Mouse (Mus musculus) forebrain, embryonic 11.5 days (tissue): ENCODE data around the gene Spag6l. TPM values are rescaled to one million over a fixed set of nuclear protein-coding genes. Genes with fewer than 3 reads are reported as not detected.

ENCODE experiments used
- ATAC-seq: fragments of 200-750 bp; cut with Nextera tagmentation; replicated peaks from 2 replicates; pipeline ENCODE4 v1.8.0; 2017; ENCODE audit warnings: moderate TSS enrichment; ENCODE audit not compliant: low FRiP score
- DNase-seq: peaks from one replicate; pipeline ENCODE4 v3.0.0-alpha.2; 2017; ENCODE audit warnings: low spot score
- H3K27ac ChIP-seq: fragments of 300-500 bp; sonication (generic); 2 replicates; pipeline ENCODE4 v1.5.1; 2014; ENCODE audit warnings: low read depth, low read length
- H3K27me3 ChIP-seq: fragments of 300-500 bp; sonication (generic); 2 replicates; pipeline ENCODE4 v1.6.1; 2014; ENCODE audit warnings: mild to moderate bottlenecking, low read length, mixed read lengths; ENCODE audit not compliant: control insufficient read depth, insufficient read depth
- H3K36me3 ChIP-seq: fragments of 300-500 bp; sonication (generic); 2 replicates; pipeline ENCODE4 v1.6.1; 2014; ENCODE audit warnings: mild to moderate bottlenecking, low read length, moderate library complexity, mixed read lengths; ENCODE audit not compliant: control insufficient read depth, insufficient read depth
- H3K4me1 ChIP-seq: fragments of 300-500 bp; sonication (generic); replicated peaks from 2 replicates; pipeline ENCODE4 v1.6.1; 2014; ENCODE audit warnings: low read length, mixed read lengths; ENCODE audit not compliant: control insufficient read depth, insufficient read depth
- H3K4me2 ChIP-seq: fragments of 300-500 bp; sonication (generic); 2 replicates; pipeline ENCODE4 v1.6.1; 2014; ENCODE audit warnings: low read depth, mild to moderate bottlenecking, low read length, moderate library complexity, mixed read lengths; ENCODE audit not compliant: severe bottlenecking
- H3K4me3 ChIP-seq: fragments of 300-500 bp; sonication (generic); 2 replicates; pipeline ENCODE4 v1.5.1; 2014; ENCODE audit warnings: low read depth, low read length
- H3K9ac ChIP-seq: fragments of 300-500 bp; sonication (generic); 2 replicates; pipeline ENCODE4 v1.6.1; 2014; ENCODE audit warnings: low read length
- H3K9me3 ChIP-seq: fragments of 300-500 bp; sonication (generic); 2 replicates; pipeline ENCODE4 v1.6.1; 2016; ENCODE audit warnings: low read length, mixed read lengths; ENCODE audit not compliant: control insufficient read depth
- WGBS: fragments of 180-500 bp; shearing (Covaris S2); extraction: QIAGEN DNeasy Blood & Tissue Kit; methylation state at CpG from one replicate; pipeline ENCODE4 v1.1.7; 2014; 5-methylcytosine and 5-hydroxymethylcytosine counted together
- polyA plus RNA-seq: library from polyadenylated mRNA; unstranded; fragments of >200 nt; fragmentation: Nextera tagmentation; extraction: Ambion mirVana; gene quantifications from 2 replicates; pipeline ENCODE4 v1.2.1, GENCODE M21; 2014

Gene Spag6l
- 1.4 and 2.3 TPM in 2 replicates for polyA plus RNA-seq

- H3K4me2 ChIP-seq, result peak within 1 kb of the TSS; percentile 86
- peak within 1 kb of the TSS; percentile 43 for H3K4me3 ChIP-seq
- 6% methylated on average over 33 of the region's 33 CpGs for WGBS
- no peaks in the 10 kb centered on the region for H3K27me3 ChIP-seq
- no peaks in the 10 kb centered on the region for H3K9me3 ChIP-seq
- no peaks in the 10 kb centered on the region for H3K36me3 ChIP-seq
- no peak within 1 kb of the TSS for H3K27ac ChIP-seq
- peak; percentile 75 for DNase-seq
- no peaks in the 10 kb centered on the region; the same call in 1 of the 2 replicates for H3K4me1 ChIP-seq
- H3K9ac ChIP-seq, result peak within 1 kb of the TSS; percentile 54
- peak; percentile 94 for ATAC-seq
These were observed at the start of gene Spag6l for GRCm38 (mm10) chr16:16828757-16829615. Spag6l (minus strand) TSS chr16:16829456.

GRCm38 (mm10) chr16:16879025-16879424 is 49.8 kb upstream of the Spag6l start:
- Histone ChIP-seq H3K27me3 (no peaks in the 10 kb centered on the region), H3K4me3 (no peak overlapping the region), H3K36me3 (peaks cover 13% of the 10 kb centered on the region), H3K9ac (no peak overlapping the region), H3K9me3 (peaks cover 4% of the 10 kb centered on the region; the same call in 1 of the 2 replicates), H3K4me2 (no peak overlapping the region), H3K27ac (no peak overlapping the region), H3K4me1 (no peaks in the 10 kb centered on the region)
- no peak for ATAC-seq
- DNase-seq, result no peak
- WGBS, result 94% methylated on average over 5 of the region's 5 CpGs

GRCm38 (mm10) chr16:16870617-16871331 is 41.5 kb upstream of the Spag6l start, which contains the start of the genes Top3b and Vpreb1:
Top3b (plus strand) TSS chr16:16870736.
Vpreb1 (minus strand) TSS chr16:16870843.
- peaks cover 2% of the 10 kb centered on the region; the same call in 1 of the 2 replicates for H3K36me3 ChIP-seq
- ATAC-seq (peak; percentile 95), DNase-seq (peak; percentile 96)
- peak within 1 kb of the TSS; percentile 89 for H3K9ac ChIP-seq
- WGBS, result under 1% methylated on average over 46 of the region's 49 CpGs
- no peaks in the 10 kb centered on the region for H3K27me3 ChIP-seq
- H3K4me1 ChIP-seq, result peaks cover 3% of the 10 kb centered on the region; the same call in 1 of the 2 replicates
- H3K9me3 ChIP-seq, result no peaks in the 10 kb centered on the region
- peak within 1 kb of the TSS; percentile 91 for H3K27ac ChIP-seq
- peak within 1 kb of the TSS; percentile 70 for H3K4me2 ChIP-seq
- peak within 1 kb of the TSS; percentile 76 for H3K4me3 ChIP-seq

GRCm38 (mm10) chr16:16870241-16870616 is 41.0 kb upstream of the Spag6l start:
- no peak for DNase-seq
- WGBS, result 36% methylated on average over 7 of the region's 7 CpGs
- no peak overlapping the region; the same call in 1 of the 2 replicates for H3K27ac ChIP-seq

GRCm38 (mm10) chr16:16865696-16866561 is 36.7 kb upstream of the Spag6l start:
- 62% methylated on average over 5 of the region's 5 CpGs for WGBS
- no peak overlapping the region for H3K27ac ChIP-seq
- no peak overlapping the region for H3K4me2 ChIP-seq
- H3K9ac ChIP-seq, result no peak overlapping the region
- H3K4me1 ChIP-seq, result no peaks in the 10 kb centered on the region
- no peak overlapping the region for H3K4me3 ChIP-seq
- DNase-seq (no peak), ATAC-seq (no peak)
- no peaks in the 10 kb centered on the region for H3K36me3 ChIP-seq
- H3K9me3 ChIP-seq, result no peaks in the 10 kb centered on the region
- H3K27me3 ChIP-seq, result no peaks in the 10 kb centered on the region

More at GRCm38 (mm10) chr16:16870241-16870616, 41.0 kb upstream of the Spag6l start:
- peak; percentile 69 for ATAC-seq
- peak overlapping the region; percentile 89 for H3K9ac ChIP-seq
- H3K4me2 ChIP-seq, result peak overlapping the region; percentile 70; the same call in 1 of the 2 replicates
- peaks cover 3% of the 10 kb centered on the region; the same call in 1 of the 2 replicates for H3K4me1 ChIP-seq
- no peaks in the 10 kb centered on the region for H3K27me3 ChIP-seq
- H3K36me3 ChIP-seq, result no peaks in the 10 kb centered on the region
- H3K4me3 ChIP-seq, result peak overlapping the region; percentile 76
- no peaks in the 10 kb centered on the region for H3K9me3 ChIP-seq

GRCm38 (mm10) chr16:16865217-16865616 is 36.0 kb upstream of the Spag6l start:
- DNase-seq (peak; percentile 38), ATAC-seq (no peak)
- H3K4me3 ChIP-seq, result no peak overlapping the region

GRCm38 (mm10) chr16:16863978-16864377 is 34.7 kb upstream of the Spag6l start, which contains the start of gene Igll1:
Igll1 (minus strand) TSS chr16:16863985.
- H3K36me3 ChIP-seq, result no peaks in the 10 kb centered on the region
- no peak within 1 kb of the TSS for H3K27ac ChIP-seq
- no peak within 1 kb of the TSS for H3K4me2 ChIP-seq
- WGBS, result 71% methylated on average over 2 of the region's 2 CpGs
- H3K4me1 ChIP-seq, result no peaks in the 10 kb centered on the region
- peak; percentile 19 for DNase-seq
- no peaks in the 10 kb centered on the region for H3K9me3 ChIP-seq
- no peak for ATAC-seq
- H3K4me3 ChIP-seq, result no peak within 1 kb of the TSS
- H3K27me3 ChIP-seq, result no peaks in the 10 kb centered on the region
- no peak within 1 kb of the TSS for H3K9ac ChIP-seq

More at GRCm38 (mm10) chr16:16865217-16865616, 36.0 kb upstream of the Spag6l start:
- Histone ChIP-seq H3K4me2 (no peak overlapping the region), H3K9ac (no peak overlapping the region), H3K9me3 (no peaks in the 10 kb centered on the region), H3K27me3 (no peaks in the 10 kb centered on the region), H3K36me3 (no peaks in the 10 kb centered on the region), H3K27ac (no peak overlapping the region), H3K4me1 (no peaks in the 10 kb centered on the region)

GRCm38 (mm10) chr16:16862288-16862687 is 33.0 kb upstream of the Spag6l start:
- 77% methylated on average over 3 of the region's 3 CpGs for WGBS
- ATAC-seq, result no peak

More at GRCm38 (mm10) chr16:16862288-16862687, 33.0 kb upstream of the Spag6l start:
- Histone ChIP-seq H3K9me3 (no peaks in the 10 kb centered on the region), H3K4me2 (no peak overlapping the region), H3K4me3 (no peak overlapping the region), H3K4me1 (no peaks in the 10 kb centered on the region), H3K27me3 (no peaks in the 10 kb centered on the region), H3K36me3 (no peaks in the 10 kb centered on the region), H3K9ac (no peak overlapping the region), H3K27ac (no peak overlapping the region)
- peak; percentile 28 for DNase-seq
